Mouse (Mus musculus): ENCODE data around the gene Tmc5. TPM values are rescaled to one million over a fixed set of nuclear protein-coding genes. Genes with fewer than 3 reads are reported as not detected.

The Tmc5 gene
- polyA plus RNA-seq, 1 experiment from 2014 or later = 0.41 TPM

DNA sequence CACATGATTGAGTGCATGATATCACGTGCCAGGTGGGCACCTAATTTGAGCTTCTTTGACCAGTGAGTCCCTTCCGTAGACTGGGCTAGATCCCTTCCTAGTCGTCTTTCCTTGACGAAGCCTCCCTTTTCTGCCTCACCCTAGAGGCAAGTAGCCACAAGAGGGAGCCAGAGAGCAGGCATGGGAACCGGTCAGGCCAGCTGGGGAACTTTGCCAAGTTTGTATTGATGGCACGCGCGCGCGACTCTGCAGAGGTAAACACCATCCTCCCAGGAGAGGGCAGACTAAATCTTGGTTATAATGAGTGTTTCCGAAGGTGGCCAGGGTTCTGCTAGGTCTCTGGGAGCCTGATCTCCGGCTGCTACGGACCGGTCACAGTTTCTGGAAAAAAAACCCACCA, 1.9 kb upstream of the Tmc5 start:
- DNase-seq (ENCODE audit: low spot score) (peak; percentile 98), ATAC-seq (replicated peaks; ENCODE audit: low FRiP score) (peak; percentile 27)
- Histone ChIP-seq H3K4me3 (ENCODE audit: low read depth, low read length) (no peak overlapping the region), H3K27me3 (ENCODE audit: control insufficient read depth, insufficient read depth, low read length) (peaks cover 6% of the 10 kb centered on the region; the same call in 1 of the 2 replicates), H3K9me3 (ENCODE audit: control insufficient read depth, low read length) (no peaks in the 10 kb centered on the region), H3K36me3 (ENCODE audit: control insufficient read depth, insufficient read depth, low read length) (no peaks in the 10 kb centered on the region), H3K9ac (ENCODE audit: low read length) (peak overlapping the region; percentile 48; the same call in 1 of the 2 replicates), H3K27ac (ENCODE audit: low read depth, low read length) (peak overlapping the region; percentile 94; the same call in 1 of the 2 replicates), H3K4me1 (replicated peaks; ENCODE audit: control insufficient read depth, insufficient read depth, low read length) (peaks cover 16% of the 10 kb centered on the region), H3K4me2 (ENCODE audit: low read depth, low read length, severe bottlenecking) (peak overlapping the region; percentile 46; the same call in 1 of the 2 replicates)
- WGBS = 2% methylated on average over 14 of the region's 14 CpGs

DNA sequence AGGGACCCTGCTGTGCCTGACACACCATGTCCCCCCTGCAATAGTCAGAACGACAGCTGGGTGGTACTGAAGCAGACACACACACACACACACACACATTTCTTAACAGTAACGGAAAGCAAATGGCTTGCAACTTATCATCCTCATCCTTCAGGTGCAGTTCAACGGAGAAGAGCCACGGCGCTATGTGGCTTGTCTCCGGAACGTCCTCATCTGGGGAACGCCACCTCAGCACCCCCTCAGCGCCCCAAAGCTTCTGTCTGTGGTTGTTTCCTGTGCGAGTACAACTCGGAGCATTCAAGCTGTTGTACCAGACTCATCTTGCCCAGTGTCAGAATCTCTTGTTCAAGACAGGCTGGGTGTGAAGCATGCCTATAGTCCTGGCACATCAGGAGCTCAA, 826 bp upstream of the Tmc5 start:
- no peak for DNase-seq (ENCODE audit: low spot score)
- no peaks in the 10 kb centered on the region for H3K36me3 ChIP-seq (ENCODE audit: control insufficient read depth, insufficient read depth, low read length)
- H3K4me2 ChIP-seq (ENCODE audit: low read depth, low read length, severe bottlenecking) = no peak overlapping the region
- H3K27me3 ChIP-seq (ENCODE audit: control insufficient read depth, insufficient read depth, low read length) = peaks cover 6% of the 10 kb centered on the region; the same call in 1 of the 2 replicates
- ATAC-seq (replicated peaks; ENCODE audit: low FRiP score) = no peak
- peaks cover 16% of the 10 kb centered on the region for H3K4me1 ChIP-seq (replicated peaks; ENCODE audit: control insufficient read depth, insufficient read depth, low read length)
- 82% methylated on average over 11 of the region's 11 CpGs for whole genome bisulfite sequencing
- no peaks in the 10 kb centered on the region for H3K9me3 ChIP-seq (ENCODE audit: control insufficient read depth, low read length)
- H3K4me3 ChIP-seq (ENCODE audit: low read depth, low read length) = no peak overlapping the region
- H3K9ac ChIP-seq (ENCODE audit: low read length) = no peak overlapping the region
- no peak overlapping the region for H3K27ac ChIP-seq (ENCODE audit: low read depth, low read length)

DNA sequence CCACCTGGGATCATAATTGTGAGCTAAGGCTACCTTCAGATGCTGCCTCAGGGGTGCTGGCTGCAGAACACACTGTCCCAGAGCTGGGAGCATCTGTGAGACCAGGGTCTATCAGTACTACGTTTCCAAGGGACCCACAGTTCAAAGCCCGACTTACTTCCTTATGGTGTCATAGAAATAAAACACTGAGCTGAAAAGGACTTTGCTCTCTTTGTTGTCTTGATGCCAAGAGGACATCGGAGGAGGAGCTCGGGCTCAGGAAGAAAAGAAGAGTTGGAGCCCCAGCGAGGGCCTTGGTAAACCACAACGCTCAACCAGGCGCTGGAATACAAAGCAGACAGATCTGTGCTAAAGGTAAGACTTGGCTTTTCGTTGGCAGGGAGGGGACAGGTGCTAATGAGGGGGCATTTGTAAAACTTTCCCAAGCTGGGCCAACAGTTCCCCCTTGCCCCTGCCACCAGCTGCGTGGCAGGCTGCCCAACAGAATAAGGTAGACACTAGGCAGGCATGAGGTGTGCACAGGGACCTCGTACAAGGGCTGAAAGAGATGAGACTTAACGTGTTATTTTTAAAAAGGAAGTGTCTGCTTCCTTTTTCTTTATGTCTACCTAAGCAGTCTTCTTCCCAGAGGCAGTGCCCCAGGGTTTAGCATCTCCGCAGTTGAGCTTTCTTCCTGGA, 3.0 kb downstream of the Tmc5 start:
- no peak overlapping the region for H3K4me2 ChIP-seq (ENCODE audit: low read depth, low read length, severe bottlenecking)
- H3K27me3 ChIP-seq (ENCODE audit: control insufficient read depth, insufficient read depth, low read length) = peaks cover 6% of the 10 kb centered on the region; the same call in 1 of the 2 replicates
- no peak for ATAC-seq (replicated peaks; ENCODE audit: low FRiP score)
- H3K9me3 ChIP-seq (ENCODE audit: control insufficient read depth, low read length) = no peaks in the 10 kb centered on the region
- 77% methylated on average over 12 of the region's 12 CpGs for WGBS
- H3K9ac ChIP-seq (ENCODE audit: low read length) = no peak overlapping the region
- no peak overlapping the region for H3K4me3 ChIP-seq (ENCODE audit: low read depth, low read length)
- no peak for DNase-seq (ENCODE audit: low spot score)
- H3K4me1 ChIP-seq (replicated peaks; ENCODE audit: control insufficient read depth, insufficient read depth, low read length) = peaks cover 1% of the 10 kb centered on the region; the same call in 1 of the 2 replicates
- H3K27ac ChIP-seq (ENCODE audit: low read depth, low read length) = no peak overlapping the region
- no peaks in the 10 kb centered on the region for H3K36me3 ChIP-seq (ENCODE audit: control insufficient read depth, insufficient read depth, low read length)

DNA sequence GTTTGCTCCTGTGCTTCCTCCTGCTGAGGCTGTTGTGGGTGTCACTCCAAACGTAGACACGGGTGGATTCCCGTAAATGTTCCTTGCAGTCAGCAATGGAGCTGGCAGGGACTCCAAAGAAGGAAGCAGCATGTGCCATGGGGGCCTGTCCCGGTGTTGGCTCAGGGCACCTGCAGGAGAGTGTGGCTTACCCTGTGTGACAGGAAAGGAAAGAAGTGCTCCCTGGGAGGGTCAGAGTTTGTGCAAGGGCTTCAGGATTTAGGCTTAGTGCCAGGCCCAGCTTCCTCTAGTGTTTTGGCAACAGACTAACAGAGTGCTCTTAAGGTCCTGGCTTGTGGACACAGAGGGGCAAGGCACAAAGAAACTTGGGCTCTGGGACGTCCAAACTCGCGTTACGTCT, 7.7 kb downstream of the Tmc5 start:
- Histone ChIP-seq H3K4me1 (replicated peaks; ENCODE audit: control insufficient read depth, insufficient read depth, low read length) (no peaks in the 10 kb centered on the region), H3K27me3 (ENCODE audit: control insufficient read depth, insufficient read depth, low read length) (no peaks in the 10 kb centered on the region), H3K4me2 (ENCODE audit: low read depth, low read length, severe bottlenecking) (no peak overlapping the region), H3K9me3 (ENCODE audit: control insufficient read depth, low read length) (no peaks in the 10 kb centered on the region), H3K4me3 (ENCODE audit: low read depth, low read length) (no peak overlapping the region), H3K27ac (ENCODE audit: low read depth, low read length) (no peak overlapping the region), H3K9ac (ENCODE audit: low read length) (no peak overlapping the region), H3K36me3 (ENCODE audit: control insufficient read depth, insufficient read depth, low read length) (no peaks in the 10 kb centered on the region)
- ATAC-seq (replicated peaks; ENCODE audit: low FRiP score) = no peak
- WGBS = 89% methylated on average over 8 of the region's 8 CpGs
- DNase-seq (ENCODE audit: low spot score) = no peak

DNA sequence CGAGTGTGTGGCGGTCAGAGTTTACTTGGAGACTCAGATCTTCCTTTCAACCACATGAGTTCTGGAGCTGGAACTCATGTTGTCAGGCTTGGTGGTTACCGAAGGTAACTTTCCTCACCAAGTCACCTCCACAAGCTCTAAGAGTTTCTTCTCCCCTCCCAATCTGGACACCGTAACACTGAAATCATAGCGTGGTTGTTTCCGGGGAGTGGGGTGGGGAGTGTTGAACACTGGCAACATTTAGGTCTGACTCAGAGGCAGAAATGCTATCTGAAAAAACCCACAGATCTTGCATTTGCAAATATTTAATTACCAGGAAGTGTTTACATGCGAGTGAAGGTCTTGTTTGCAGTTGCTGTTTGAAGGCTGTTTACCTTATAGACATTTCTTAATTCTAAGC, 12.7 kb downstream of the Tmc5 start:
- DNase-seq (ENCODE audit: low spot score) = no peak
- Histone ChIP-seq H3K4me3 (ENCODE audit: low read depth, low read length) (no peak overlapping the region), H3K4me1 (replicated peaks; ENCODE audit: control insufficient read depth, insufficient read depth, low read length) (no peaks in the 10 kb centered on the region), H3K9ac (ENCODE audit: low read length) (no peak overlapping the region), H3K9me3 (ENCODE audit: control insufficient read depth, low read length) (no peaks in the 10 kb centered on the region), H3K27me3 (ENCODE audit: control insufficient read depth, insufficient read depth, low read length) (no peaks in the 10 kb centered on the region), H3K27ac (ENCODE audit: low read depth, low read length) (no peak overlapping the region), H3K36me3 (ENCODE audit: control insufficient read depth, insufficient read depth, low read length) (no peaks in the 10 kb centered on the region), H3K4me2 (ENCODE audit: low read depth, low read length, severe bottlenecking) (no peak overlapping the region)
- 94% methylated on average over 7 of the region's 7 CpGs for WGBS
- no peak for ATAC-seq (replicated peaks; ENCODE audit: low FRiP score)

DNA sequence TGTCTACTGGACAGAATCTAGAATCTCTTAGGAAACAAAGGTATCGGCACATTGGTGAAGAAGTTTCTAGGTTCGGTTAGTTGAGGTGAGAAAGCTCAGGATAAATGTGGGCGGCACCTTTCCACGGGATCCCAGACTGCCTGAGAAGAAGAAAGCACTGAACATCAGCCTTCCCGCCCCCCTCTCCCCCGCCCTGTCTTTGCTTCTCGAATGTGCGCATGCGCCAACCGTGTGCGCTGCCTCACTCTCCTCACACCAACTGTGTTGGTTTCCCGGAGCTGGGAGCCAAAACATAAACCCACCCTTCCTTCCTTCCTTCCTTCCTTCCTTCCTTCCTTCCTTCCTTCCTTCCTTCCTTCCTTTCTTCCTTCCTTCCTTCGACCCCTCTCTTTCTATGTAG, 13.6 kb downstream of the Tmc5 start:
- 89% methylated on average over 13 of the region's 13 CpGs for WGBS
- ATAC-seq (replicated peaks; ENCODE audit: low FRiP score) = no peak
- Histone ChIP-seq H3K4me2 (ENCODE audit: low read depth, low read length, severe bottlenecking) (no peak overlapping the region), H3K27me3 (ENCODE audit: control insufficient read depth, insufficient read depth, low read length) (no peaks in the 10 kb centered on the region), H3K27ac (ENCODE audit: low read depth, low read length) (no peak overlapping the region), H3K9me3 (ENCODE audit: control insufficient read depth, low read length) (no peaks in the 10 kb centered on the region), H3K36me3 (ENCODE audit: control insufficient read depth, insufficient read depth, low read length) (no peaks in the 10 kb centered on the region), H3K9ac (ENCODE audit: low read length) (no peak overlapping the region), H3K4me1 (replicated peaks; ENCODE audit: control insufficient read depth, insufficient read depth, low read length) (no peaks in the 10 kb centered on the region), H3K4me3 (ENCODE audit: low read depth, low read length) (no peak overlapping the region)
- no peak for DNase-seq (ENCODE audit: low spot score)

DNA sequence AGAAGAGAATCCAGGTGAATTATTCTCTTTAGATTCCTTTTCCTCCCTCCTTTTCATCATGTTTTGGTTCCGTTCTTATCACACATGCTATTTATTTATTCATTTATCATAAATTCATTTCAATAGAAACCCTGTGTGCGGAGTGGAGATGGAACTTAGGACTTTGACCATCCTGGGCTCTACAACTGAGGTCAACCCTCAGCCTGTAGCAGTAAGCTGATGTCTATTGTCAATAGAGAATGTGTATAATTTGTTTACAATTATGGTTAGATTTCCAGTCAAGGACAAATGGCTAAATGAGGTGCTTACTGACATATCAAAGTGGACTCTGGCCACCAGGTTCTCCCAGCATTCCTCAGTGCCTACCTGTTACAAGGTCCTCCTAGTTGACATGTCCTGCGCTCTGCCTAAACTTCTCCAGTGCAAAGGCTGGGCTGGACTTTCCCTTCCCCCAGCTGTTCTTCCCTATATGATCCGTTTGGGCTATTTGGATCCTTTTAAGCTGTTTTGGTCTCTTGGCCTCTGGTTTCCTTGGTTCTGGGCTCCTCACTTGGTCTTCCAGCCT, 14.2 kb downstream of the Tmc5 start:
- no peak overlapping the region for H3K4me3 ChIP-seq (ENCODE audit: low read depth, low read length)
- H3K27me3 ChIP-seq (ENCODE audit: control insufficient read depth, insufficient read depth, low read length) = no peaks in the 10 kb centered on the region
- no peaks in the 10 kb centered on the region for H3K36me3 ChIP-seq (ENCODE audit: control insufficient read depth, insufficient read depth, low read length)
- H3K4me2 ChIP-seq (ENCODE audit: low read depth, low read length, severe bottlenecking) = no peak overlapping the region
- H3K9ac ChIP-seq (ENCODE audit: low read length) = no peak overlapping the region
- no peak for DNase-seq (ENCODE audit: low spot score)
- no peaks in the 10 kb centered on the region for H3K9me3 ChIP-seq (ENCODE audit: control insufficient read depth, low read length)
- 95% methylated on average over 4 of the region's 4 CpGs for WGBS
- ATAC-seq (replicated peaks; ENCODE audit: low FRiP score) = no peak
- no peak overlapping the region for H3K27ac ChIP-seq (ENCODE audit: low read depth, low read length)
- H3K4me1 ChIP-seq (replicated peaks; ENCODE audit: control insufficient read depth, insufficient read depth, low read length) = no peaks in the 10 kb centered on the region

DNA sequence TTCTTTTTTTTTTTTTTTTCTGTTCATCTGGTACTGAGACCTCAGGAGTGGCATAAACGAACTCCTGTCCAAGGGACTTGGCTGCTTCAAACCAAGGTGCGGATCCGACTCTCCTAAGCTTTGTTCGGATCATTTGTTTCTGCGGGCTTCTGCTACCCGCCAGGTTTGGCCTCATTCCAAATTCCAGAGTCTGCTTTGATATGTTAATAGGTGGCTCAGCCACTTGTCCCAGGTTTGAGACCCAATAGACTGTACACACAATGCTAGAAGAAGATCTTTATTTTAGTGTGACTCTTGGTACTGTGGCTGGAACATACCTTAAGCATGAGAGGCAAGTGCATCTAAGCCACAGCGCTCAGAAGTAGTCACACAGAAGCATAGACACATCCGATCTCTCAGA, 14.8 kb downstream of the Tmc5 start:
- ATAC-seq (replicated peaks; ENCODE audit: low FRiP score) = no peak
- Histone ChIP-seq H3K4me1 (replicated peaks; ENCODE audit: control insufficient read depth, insufficient read depth, low read length) (no peaks in the 10 kb centered on the region), H3K4me3 (ENCODE audit: low read depth, low read length) (no peak overlapping the region), H3K4me2 (ENCODE audit: low read depth, low read length, severe bottlenecking) (no peak overlapping the region), H3K9ac (ENCODE audit: low read length) (no peak overlapping the region), H3K27ac (ENCODE audit: low read depth, low read length) (no peak overlapping the region), H3K27me3 (ENCODE audit: control insufficient read depth, insufficient read depth, low read length) (no peaks in the 10 kb centered on the region), H3K36me3 (ENCODE audit: control insufficient read depth, insufficient read depth, low read length) (no peaks in the 10 kb centered on the region), H3K9me3 (ENCODE audit: control insufficient read depth, low read length) (no peaks in the 10 kb centered on the region)
- DNase-seq (ENCODE audit: low spot score) = no peak
- 67% methylated on average over 8 of the region's 8 CpGs for WGBS

DNA sequence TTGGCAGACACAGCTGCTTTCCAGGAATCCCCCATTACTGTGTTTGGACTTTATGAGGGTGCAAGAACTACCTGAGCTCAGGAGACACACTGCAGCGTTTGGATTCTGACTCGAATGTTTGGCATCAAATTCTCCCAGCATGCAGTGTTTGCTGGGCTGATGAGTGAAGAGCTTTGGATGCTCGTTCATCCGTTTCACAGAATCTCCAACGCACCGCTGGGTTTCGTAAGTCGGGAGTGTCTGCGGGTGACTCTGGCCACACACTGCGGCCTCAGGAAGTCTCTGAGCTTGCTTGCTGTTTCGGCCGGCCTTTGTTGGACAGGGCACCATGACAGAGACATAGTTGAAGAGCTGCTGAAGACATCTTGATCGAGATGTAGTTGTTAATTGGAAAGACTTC, 17.0 kb downstream of the Tmc5 start:
- Histone ChIP-seq H3K9me3 (ENCODE audit: control insufficient read depth, low read length) (no peaks in the 10 kb centered on the region), H3K36me3 (ENCODE audit: control insufficient read depth, insufficient read depth, low read length) (no peaks in the 10 kb centered on the region), H3K4me2 (ENCODE audit: low read depth, low read length, severe bottlenecking) (no peak overlapping the region), H3K27ac (ENCODE audit: low read depth, low read length) (no peak overlapping the region), H3K9ac (ENCODE audit: low read length) (no peak overlapping the region), H3K27me3 (ENCODE audit: control insufficient read depth, insufficient read depth, low read length) (no peaks in the 10 kb centered on the region), H3K4me3 (ENCODE audit: low read depth, low read length) (no peak overlapping the region), H3K4me1 (replicated peaks; ENCODE audit: control insufficient read depth, insufficient read depth, low read length) (no peaks in the 10 kb centered on the region)
- WGBS = 38% methylated on average over 13 of the region's 13 CpGs
- no peak for ATAC-seq (replicated peaks; ENCODE audit: low FRiP score)
- no peak for DNase-seq (ENCODE audit: low spot score)
